Mouse (Mus musculus): ENCODE results near the gene Il11ra1. TPM values are rescaled to one million over a fixed set of nuclear protein-coding genes. Genes with fewer than 3 reads are reported as not detected.

Il11ra1 gene
- polyA plus RNA-seq, 1 experiment = 73.2 TPM

DNA sequence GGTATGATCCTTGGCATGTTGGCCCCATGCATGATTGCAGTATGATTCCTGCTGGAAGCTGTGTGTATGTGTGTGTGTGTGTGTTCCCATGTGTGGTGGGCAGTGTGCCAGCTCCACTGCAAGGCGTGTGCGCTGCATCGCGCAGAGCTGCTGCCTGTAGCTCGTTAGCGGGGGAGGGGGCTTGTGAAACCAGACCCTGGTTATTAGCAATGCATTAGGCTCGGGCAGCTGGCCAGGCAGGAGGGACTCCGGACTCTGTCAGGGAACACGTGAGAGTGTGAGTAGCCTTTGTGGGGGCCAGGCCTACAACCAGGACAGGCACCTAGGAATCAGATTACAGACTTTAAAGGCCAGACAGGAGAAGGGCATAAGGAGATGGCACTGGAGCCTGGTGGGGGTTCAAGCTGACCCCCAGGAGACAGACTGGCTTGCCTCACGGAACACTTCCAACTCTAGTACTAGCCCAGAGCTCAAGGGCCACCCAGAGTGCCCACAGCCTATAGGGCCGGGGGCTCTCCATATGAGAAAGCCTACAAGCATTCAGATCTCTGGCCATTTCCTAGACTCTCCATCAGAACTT lies 38.8 kb upstream of the Il11ra1 start:
- TF ChIP-seq POLR2A (IDR thresholded peaks at IDR 0.05; ENCODE audit: control insufficient read depth, extremely low read depth, insufficient read depth, low read length, poor library complexity) = no peak
- TF ChIP-seq CTCF (IDR thresholded peaks at IDR 0.05; ENCODE audit: borderline replicate concordance, control insufficient read depth, extremely low read depth, insufficient read depth, low read length, poor library complexity) = no peak
- Histone ChIP-seq H3K27me3 (ENCODE audit: control insufficient read depth, insufficient read depth, low read length) (no peaks in the 10 kb centered on the region), H3K27ac (ENCODE audit: control insufficient read depth, insufficient read depth, low read length) (no peak overlapping the region), H3K4me3 (ENCODE audit: control insufficient read depth, insufficient read depth, low read length) (no peak overlapping the region), H3K36me3 (ENCODE audit: control insufficient read depth, insufficient read depth, low read length) (no peaks in the 10 kb centered on the region), H3K4me1 (replicated peaks; ENCODE audit: control insufficient read depth, insufficient read depth, low read length) (peaks cover 4% of the 10 kb centered on the region; the same call in 1 of the 2 replicates)
- WGBS = 89% methylated on average over 11 of the region's 11 CpGs
- DNase-seq = no peak

- no peaks in the 10 kb centered on the region for H3K27me3 ChIP-seq (ENCODE audit: control insufficient read depth, insufficient read depth, low read length)
- no peak overlapping the region for H3K4me3 ChIP-seq (ENCODE audit: control insufficient read depth, insufficient read depth, low read length)
- TF ChIP-seq POLR2A (IDR thresholded peaks at IDR 0.05; ENCODE audit: control insufficient read depth, extremely low read depth, insufficient read depth, low read length, poor library complexity) (no peak), CTCF (IDR thresholded peaks at IDR 0.05; ENCODE audit: borderline replicate concordance, control insufficient read depth, extremely low read depth, insufficient read depth, low read length, poor library complexity) (no peak)
- no peaks in the 10 kb centered on the region for H3K36me3 ChIP-seq (ENCODE audit: control insufficient read depth, insufficient read depth, low read length)
- H3K4me1 ChIP-seq (replicated peaks; ENCODE audit: control insufficient read depth, insufficient read depth, low read length) = peaks cover 4% of the 10 kb centered on the region; the same call in 1 of the 2 replicates
- whole genome bisulfite sequencing = 79% methylated on average over 11 of the region's 11 CpGs
- DNase-seq = no peak
- no peak overlapping the region for H3K27ac ChIP-seq (ENCODE audit: control insufficient read depth, insufficient read depth, low read length)
Measured at GRCm38 (mm10) chr4:41662723-41663122, 37.1 kb upstream of the Il11ra1 start.

GRCm38 (mm10) chr4:41663614-41664013 lies 36.2 kb upstream of the Il11ra1 start:
- Histone ChIP-seq H3K27me3 (ENCODE audit: control insufficient read depth, insufficient read depth, low read length) (no peaks in the 10 kb centered on the region), H3K4me3 (ENCODE audit: control insufficient read depth, insufficient read depth, low read length) (no peak overlapping the region), H3K27ac (ENCODE audit: control insufficient read depth, insufficient read depth, low read length) (no peak overlapping the region), H3K4me1 (replicated peaks; ENCODE audit: control insufficient read depth, insufficient read depth, low read length) (peaks cover 4% of the 10 kb centered on the region; the same call in 1 of the 2 replicates), H3K36me3 (ENCODE audit: control insufficient read depth, insufficient read depth, low read length) (no peaks in the 10 kb centered on the region)
- WGBS = 64% methylated on average over 9 of the region's 9 CpGs
- TF ChIP-seq POLR2A (IDR thresholded peaks at IDR 0.05; ENCODE audit: control insufficient read depth, extremely low read depth, insufficient read depth, low read length, poor library complexity) = no peak
- TF ChIP-seq CTCF (IDR thresholded peaks at IDR 0.05; ENCODE audit: borderline replicate concordance, control insufficient read depth, extremely low read depth, insufficient read depth, low read length, poor library complexity) = no peak
- DNase-seq = no peak

DNA sequence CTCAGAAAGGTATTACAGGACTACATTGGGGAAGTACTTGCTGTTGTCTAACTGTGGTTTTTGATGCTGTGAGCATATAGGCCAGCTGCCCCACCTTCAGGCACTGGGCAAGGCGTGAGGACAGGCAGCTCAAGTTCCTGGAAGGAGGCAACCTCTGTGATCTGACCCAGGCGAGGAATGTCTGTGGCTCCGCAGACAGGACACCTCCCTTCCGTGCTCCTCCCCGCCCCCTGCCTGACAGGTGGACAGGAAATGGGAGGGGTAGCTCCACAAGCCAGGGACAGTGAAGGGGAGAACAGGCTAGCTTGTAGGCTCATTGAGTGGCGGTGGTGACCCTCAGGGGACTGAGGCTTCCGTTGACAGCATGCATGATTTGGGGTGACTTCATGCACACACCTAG lies 35.3 kb upstream of the Il11ra1 start:
- DNase-seq = no peak
- no peaks in the 10 kb centered on the region for H3K36me3 ChIP-seq (ENCODE audit: control insufficient read depth, insufficient read depth, low read length)
- TF ChIP-seq POLR2A (IDR thresholded peaks at IDR 0.05; ENCODE audit: control insufficient read depth, extremely low read depth, insufficient read depth, low read length, poor library complexity) = no peak
- no peak for TF ChIP-seq CTCF (IDR thresholded peaks at IDR 0.05; ENCODE audit: borderline replicate concordance, control insufficient read depth, extremely low read depth, insufficient read depth, low read length, poor library complexity)
- WGBS = 9% methylated on average over 7 of the region's 7 CpGs
- no peak overlapping the region for H3K4me3 ChIP-seq (ENCODE audit: control insufficient read depth, insufficient read depth, low read length)
- no peak overlapping the region for H3K27ac ChIP-seq (ENCODE audit: control insufficient read depth, insufficient read depth, low read length)
- H3K4me1 ChIP-seq (replicated peaks; ENCODE audit: control insufficient read depth, insufficient read depth, low read length) = peaks cover 4% of the 10 kb centered on the region; the same call in 1 of the 2 replicates
- no peaks in the 10 kb centered on the region for H3K27me3 ChIP-seq (ENCODE audit: control insufficient read depth, insufficient read depth, low read length)

GRCm38 (mm10) chr4:41665009-41665675 lies 34.6 kb upstream of the Il11ra1 start:
- TF ChIP-seq POLR2A (IDR thresholded peaks at IDR 0.05; ENCODE audit: control insufficient read depth, extremely low read depth, insufficient read depth, low read length, poor library complexity) = no peak
- TF ChIP-seq CTCF (IDR thresholded peaks at IDR 0.05; ENCODE audit: borderline replicate concordance, control insufficient read depth, extremely low read depth, insufficient read depth, low read length, poor library complexity) = no peak
- Histone ChIP-seq H3K4me3 (ENCODE audit: control insufficient read depth, insufficient read depth, low read length) (no peak overlapping the region), H3K27me3 (ENCODE audit: control insufficient read depth, insufficient read depth, low read length) (no peaks in the 10 kb centered on the region), H3K27ac (ENCODE audit: control insufficient read depth, insufficient read depth, low read length) (no peak overlapping the region), H3K4me1 (replicated peaks; ENCODE audit: control insufficient read depth, insufficient read depth, low read length) (peaks cover 4% of the 10 kb centered on the region; the same call in 1 of the 2 replicates), H3K36me3 (ENCODE audit: control insufficient read depth, insufficient read depth, low read length) (no peaks in the 10 kb centered on the region)
- DNase-seq = no peak
- WGBS = 1% methylated on average over 7 of the region's 8 CpGs

DNA sequence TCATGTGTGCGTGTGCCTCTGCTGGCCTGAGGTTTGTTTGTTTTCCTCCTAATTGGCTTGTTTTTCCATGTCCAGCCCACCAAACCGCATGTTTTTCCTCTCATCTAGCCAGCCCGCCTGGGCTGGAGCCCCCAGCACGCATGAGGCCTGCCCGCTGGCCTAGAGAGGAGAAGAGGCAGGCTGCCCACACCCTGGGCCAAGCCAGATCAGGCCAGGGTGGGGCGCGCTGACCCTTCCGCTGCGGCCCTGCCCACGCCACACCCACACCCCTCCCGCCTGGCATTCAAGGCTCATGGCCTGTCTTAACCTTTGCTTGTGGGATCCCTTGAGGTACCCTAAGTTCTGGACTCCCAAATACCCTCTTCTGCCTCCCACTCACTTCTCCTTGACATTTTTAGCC lies 33.1 kb upstream of the Il11ra1 start:
- Histone ChIP-seq H3K27me3 (ENCODE audit: control insufficient read depth, insufficient read depth, low read length) (no peaks in the 10 kb centered on the region), H3K4me3 (ENCODE audit: control insufficient read depth, insufficient read depth, low read length) (no peak overlapping the region), H3K4me1 (replicated peaks; ENCODE audit: control insufficient read depth, insufficient read depth, low read length) (peaks cover 4% of the 10 kb centered on the region; the same call in 1 of the 2 replicates), H3K27ac (ENCODE audit: control insufficient read depth, insufficient read depth, low read length) (no peak overlapping the region), H3K36me3 (ENCODE audit: control insufficient read depth, insufficient read depth, low read length) (no peaks in the 10 kb centered on the region)
- no peak for DNase-seq
- WGBS = 95% methylated on average over 11 of the region's 11 CpGs
- TF ChIP-seq CTCF (IDR thresholded peaks at IDR 0.05; ENCODE audit: borderline replicate concordance, control insufficient read depth, extremely low read depth, insufficient read depth, low read length, poor library complexity) (no peak), POLR2A (IDR thresholded peaks at IDR 0.05; ENCODE audit: control insufficient read depth, extremely low read depth, insufficient read depth, low read length, poor library complexity) (no peak)

Measured in thymus, adult 2 months (tissue).